Mouse (Mus musculus) midbrain, embryonic 11.5 days (tissue): Measurements from ENCODE around the gene Gm17332. TPM values are rescaled to one million over a fixed set of nuclear protein-coding genes. Genes with fewer than 3 reads are reported as not detected.
"Not testable (repeated sequence)": the region's sequence is repeated elsewhere in the genome, so short reads cannot be mapped to it uniquely, and the experiment has no call there.

Experiments used
- ATAC-seq: fragments of 200-750 bp; cut with Nextera tagmentation; 2 replicates; pipeline ENCODE4 v1.8.0; 2017; ENCODE audit warnings: moderate TSS enrichment, moderate library complexity; ENCODE audit not compliant: low FRiP score
- DNase-seq: peaks from one replicate; pipeline ENCODE4 v3.0.0; 2015; ENCODE audit warnings: low spot score; ENCODE audit errors: missing footprints
- H3K27ac ChIP-seq: fragments of 300-500 bp; sonication (generic); 2 replicates; pipeline ENCODE4 v1.5.1; 2014; ENCODE audit warnings: low read depth, low read length
- H3K27me3 ChIP-seq: fragments of 300-500 bp; sonication (generic); 2 replicates; pipeline ENCODE4 v1.6.1; 2014; ENCODE audit warnings: mild to moderate bottlenecking, low read length, moderate library complexity, mixed read lengths; ENCODE audit not compliant: control insufficient read depth, insufficient read depth
- H3K36me3 ChIP-seq: fragments of 300-500 bp; sonication (generic); 2 replicates; pipeline ENCODE4 v1.6.1; 2014; ENCODE audit warnings: mild to moderate bottlenecking, low read length, moderate library complexity, mixed read lengths; ENCODE audit not compliant: control insufficient read depth, insufficient read depth
- H3K4me1 ChIP-seq: fragments of 300-500 bp; sonication (generic); 2 replicates; pipeline ENCODE4 v1.6.1; 2014; ENCODE audit warnings: low read length; ENCODE audit not compliant: control insufficient read depth, insufficient read depth
- H3K4me2 ChIP-seq: fragments of 300-500 bp; sonication (generic); 2 replicates; pipeline ENCODE4 v1.6.1; 2014; ENCODE audit warnings: mild to moderate bottlenecking, moderate library complexity
- H3K4me3 ChIP-seq: fragments of 300-500 bp; sonication (generic); 2 replicates; pipeline ENCODE4 v1.5.1; 2014; ENCODE audit warnings: low read depth, low read length
- H3K9ac ChIP-seq: fragments of 300-500 bp; sonication (generic); 2 replicates; pipeline ENCODE4 v1.6.1; 2014; ENCODE audit warnings: low read length
- H3K9me3 ChIP-seq: fragments of 300-500 bp; sonication (generic); 2 replicates; pipeline ENCODE4 v1.6.1; 2016; ENCODE audit warnings: low read length; ENCODE audit not compliant: control insufficient read depth
- WGBS: fragments of 180-500 bp; shearing (Covaris S2); extraction: QIAGEN DNeasy Blood & Tissue Kit; methylation state at CpG from one replicate; pipeline ENCODE4 v1.1.7; 2014; 5-methylcytosine and 5-hydroxymethylcytosine counted together
- polyA plus RNA-seq: library from polyadenylated mRNA; unstranded; fragments of >200 nt; fragmentation: Nextera tagmentation; extraction: Ambion mirVana; gene quantifications from 2 replicates; pipeline ENCODE4 v1.2.1, GENCODE M21; 2014

Gm17332 gene
- polyA plus RNA-seq, 1 experiment from 2014 or later: not detected

DNA sequence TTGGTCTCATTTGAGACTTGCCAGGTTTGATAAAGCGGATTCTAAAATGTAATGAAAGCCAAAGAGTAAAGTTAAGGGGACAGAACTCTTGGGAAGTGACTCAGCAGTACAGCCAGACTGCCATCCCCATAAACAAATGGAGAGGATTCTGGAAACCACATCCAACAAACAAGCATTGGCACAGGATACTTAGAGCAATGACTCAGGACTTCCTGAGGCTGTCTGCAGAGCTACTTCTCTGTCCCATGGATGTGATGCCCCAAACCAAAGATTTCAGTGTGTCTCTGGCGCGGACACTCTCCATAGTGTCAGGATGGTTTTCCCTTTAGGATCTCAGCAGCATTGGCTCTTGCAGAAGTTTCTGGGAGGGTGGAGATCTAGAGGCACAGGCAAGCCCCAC, 25.2 kb downstream of the Gm17332 start:
- Histone ChIP-seq H3K27ac (no peak overlapping the region), H3K36me3 (no peaks in the 10 kb centered on the region), H3K27me3 (no peaks in the 10 kb centered on the region), H3K9ac (no peak overlapping the region), H3K4me3 (no peak overlapping the region), H3K9me3 (no peaks in the 10 kb centered on the region), H3K4me1 (no peaks in the 10 kb centered on the region), H3K4me2 (no peak overlapping the region)
- ATAC-seq: no peak
- DNase-seq: no peak
- WGBS: 93% methylated on average over 3 of the region's 3 CpGs

DNA sequence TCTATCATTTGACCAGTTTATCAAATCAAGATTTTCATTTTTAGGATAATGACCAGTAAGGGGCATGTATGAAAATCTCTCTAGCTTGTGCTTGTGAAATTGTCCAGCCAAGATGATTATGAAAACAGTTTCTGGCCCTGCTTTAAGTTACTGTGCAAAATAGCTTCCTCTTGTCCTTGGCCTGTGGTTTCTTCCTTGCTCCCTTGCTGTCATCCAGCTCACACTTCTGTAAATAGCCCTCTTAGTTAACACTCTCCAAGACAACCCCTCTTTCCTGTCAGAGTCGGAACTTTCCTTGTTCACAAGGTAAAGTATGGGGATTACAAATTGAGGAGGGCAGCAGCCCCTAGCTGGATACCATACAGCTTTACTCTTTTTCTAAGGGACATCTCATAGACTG, 43.9 kb downstream of the Gm17332 start:
- not testable (repeated sequence) for H3K4me2 ChIP-seq, DNase-seq, H3K9ac ChIP-seq, ATAC-seq, H3K4me3 ChIP-seq, H3K36me3 ChIP-seq, H3K9me3 ChIP-seq, H3K4me1 ChIP-seq, H3K27me3 ChIP-seq, H3K27ac ChIP-seq
- 75% methylated on average over 1 of the region's 1 CpGs for WGBS

- H3K27me3 ChIP-seq, H3K4me3 ChIP-seq, H3K4me1 ChIP-seq, H3K9ac ChIP-seq, H3K36me3 ChIP-seq, ATAC-seq, DNase-seq, H3K4me2 ChIP-seq, H3K9me3 ChIP-seq, H3K27ac ChIP-seq: not testable (repeated sequence)
- WGBS: 85% methylated on average over 1 of the region's 1 CpGs
Measured at GRCm38 (mm10) chr11:31134824-31135223, 47.4 kb downstream of the Gm17332 start.

DNA sequence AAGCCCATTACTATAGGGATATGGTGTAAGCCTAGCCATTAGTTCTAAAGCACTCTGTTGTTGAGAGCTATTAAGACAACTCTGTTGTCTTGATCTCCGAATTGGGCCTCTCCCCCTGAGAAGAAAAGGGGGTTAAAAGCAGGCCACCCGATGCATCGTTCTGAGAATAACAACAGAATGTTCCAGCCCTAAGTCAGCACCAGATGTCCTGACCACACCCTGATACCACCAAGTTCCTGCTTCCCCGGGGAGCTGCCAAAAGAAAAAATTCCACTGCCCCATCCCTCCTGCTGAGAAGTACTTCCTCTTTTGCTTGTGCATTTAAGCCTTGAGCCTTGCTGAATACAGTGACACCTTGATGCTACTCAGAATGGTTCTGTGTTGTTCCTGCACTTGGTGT, 48.5 kb downstream of the Gm17332 start:
- 71% methylated on average over 4 of the region's 4 CpGs for WGBS
- not testable (repeated sequence) for H3K4me2 ChIP-seq, H3K9me3 ChIP-seq, DNase-seq, H3K36me3 ChIP-seq, H3K9ac ChIP-seq, H3K4me1 ChIP-seq, H3K27ac ChIP-seq, ATAC-seq, H3K4me3 ChIP-seq, H3K27me3 ChIP-seq

Other genes starting within 250 kb of the Gm17332 start
- 9.2 and 12.6 TPM in 2 replicates for gene Erlec1, start 228.1 kb downstream of the Gm17332 start, polyA plus RNA-seq
- 17.0 and 17.1 TPM in 2 replicates for gene Chac2, start 196.1 kb downstream of the Gm17332 start, polyA plus RNA-seq
- gene Stc2, start 187.6 kb upstream of the Gm17332 start, polyA plus RNA-seq: 0.46 and 0.52 TPM in 2 replicates